11 mouse cellular contexts compared by ENCODE assay signal in genomic region chr9:11898232-11898631, GRCm38 (mm10).
"Had no signal": no experiment of that assay in that cellular context is flagged by ENCODE, and none has a peak within 500 bp of the region (broad histone marks: within the 10 kb centered on the region; RNA-seq: fewer than 3 reads in every experiment).

No protein-coding gene starts in this region.

- H3K4me1 ChIP-seq: limb, embryonic 13.5 days; midbrain, embryonic 10.5 days; neural tube, embryonic 12.5 days had no signal

- H3K9me3 ChIP-seq: limb, embryonic 13.5 days; midbrain, embryonic 10.5 days; neural tube, embryonic 12.5 days had no signal

- H3K4me2 ChIP-seq: limb, embryonic 13.5 days; neural tube, embryonic 12.5 days had no signal

- H3K36me3 ChIP-seq: limb, embryonic 13.5 days; midbrain, embryonic 10.5 days; neural tube, embryonic 12.5 days had no signal

- H3K4me3 ChIP-seq: left cerebral cortex, adult 2 months; limb, embryonic 13.5 days; midbrain, embryonic 10.5 days; myocyte; neural tube, embryonic 12.5 days had no signal

- H3K9ac ChIP-seq: limb, embryonic 13.5 days; liver, embryonic 14.5 days; neural tube, embryonic 12.5 days had no signal

- DNase-seq: kidney, adult 18-20 months; kidney, postnatal 14 days; lung, adult 18-20 months; midbrain, embryonic 14.5 days; right cerebral cortex, postnatal 14 days had no signal

- H3K27ac ChIP-seq: left cerebral cortex, adult 2 months; limb, embryonic 13.5 days; liver, embryonic 14.5 days; midbrain, embryonic 10.5 days; neural tube, embryonic 12.5 days had no signal

- H3K27me3 ChIP-seq: limb, embryonic 13.5 days; neural tube, embryonic 12.5 days had no signal
